Mouse (Mus musculus): ENCODE data around the gene Tor2a. TPM values are rescaled to one million over a fixed set of nuclear protein-coding genes. Genes with fewer than 3 reads are reported as not detected.

Tor2a gene
- polyA plus RNA-seq, 1 experiment from 2014 or later = 24.7 TPM

MicroRNAs within 50 kb of the gene (microRNA counts, 519-probe panel; counts per million panel counts)
- microRNA mmu-miR-2861 = 1,558 counts per million, percentile 10 among the panel's probes with 10 or more counts

Small RNA genes lying within 50 kb of the gene (microRNA-seq; reads per million reads assigned to microRNA genes)
- gene Mir2861 (not detected), gene Mir3960 (not detected)

Other genes starting within 250 kb of the Tor2a start
- gene Fam102a, start 221.9 kb upstream of the Tor2a start, polyA plus RNA-seq (2015; fragmentation: Nextera tagmentation; extraction: Ambion mirVana) = 1.3 and 2.2 TPM in 2 replicates
- 48.2 and 49.0 TPM in 2 replicates for gene Dpm2, start 186.4 kb upstream of the Tor2a start, polyA plus RNA-seq (2015; fragmentation: Nextera tagmentation; extraction: Ambion mirVana)
- gene Pip5kl1, start 182.4 kb upstream of the Tor2a start, polyA plus RNA-seq (2015; fragmentation: Nextera tagmentation; extraction: Ambion mirVana) = 0.22 TPM in 1 of 2 replicates, not detected in the other
- gene 9430097D07Rik, start 181.6 kb upstream of the Tor2a start, polyA plus RNA-seq (2015; fragmentation: Nextera tagmentation; extraction: Ambion mirVana) = not detected in 2 replicates
- gene St6galnac4, start 170.1 kb upstream of the Tor2a start, polyA plus RNA-seq (2015; fragmentation: Nextera tagmentation; extraction: Ambion mirVana) = 7.9 and 8.5 TPM in 2 replicates
- 11.6 and 11.7 TPM in 2 replicates for gene St6galnac6, start 157.5 kb upstream of the Tor2a start, polyA plus RNA-seq (2015; fragmentation: Nextera tagmentation; extraction: Ambion mirVana)
- gene Ak1, start 135.5 kb upstream of the Tor2a start, polyA plus RNA-seq (2015; fragmentation: Nextera tagmentation; extraction: Ambion mirVana) = 4.7 and 6.6 TPM in 2 replicates
- gene Eng, start 110.6 kb upstream of the Tor2a start, polyA plus RNA-seq (2015; fragmentation: Nextera tagmentation; extraction: Ambion mirVana) = 23.5 and 29.5 TPM in 2 replicates
- 41.2 and 51.2 TPM in 2 replicates for gene Fpgs, start 53.1 kb upstream of the Tor2a start, polyA plus RNA-seq (2015; fragmentation: Nextera tagmentation; extraction: Ambion mirVana)
- 48.3 and 49.6 TPM in 2 replicates for gene Cdk9, start 44.2 kb upstream of the Tor2a start, polyA plus RNA-seq (2015; fragmentation: Nextera tagmentation; extraction: Ambion mirVana)
- 7.0 and 8.3 TPM in 2 replicates for gene Sh2d3c, start 36.2 kb upstream of the Tor2a start, polyA plus RNA-seq (2015; fragmentation: Nextera tagmentation; extraction: Ambion mirVana)
- gene 6330409D20Rik, start 16.2 kb upstream of the Tor2a start, polyA plus RNA-seq (2015; fragmentation: Nextera tagmentation; extraction: Ambion mirVana) = not detected in 2 replicates
- gene Ttc16, start 18.4 kb downstream of the Tor2a start, polyA plus RNA-seq (2015; fragmentation: Nextera tagmentation; extraction: Ambion mirVana) = 0.13 TPM in 1 of 2 replicates, not detected in the other
- gene Ptrh1, start 18.6 kb downstream of the Tor2a start, polyA plus RNA-seq (2015; fragmentation: Nextera tagmentation; extraction: Ambion mirVana) = 1.5 and 1.8 TPM in 2 replicates
- not detected in 2 replicates for gene Cfap157, start 27.2 kb downstream of the Tor2a start, polyA plus RNA-seq (2015; fragmentation: Nextera tagmentation; extraction: Ambion mirVana)
- 2.4 and 2.5 TPM in 2 replicates for gene Stxbp1, start 90.0 kb downstream of the Tor2a start, polyA plus RNA-seq (2015; fragmentation: Nextera tagmentation; extraction: Ambion mirVana)
- 8.5 and 11.6 TPM in 2 replicates for gene Fam129b, start 118.9 kb downstream of the Tor2a start, polyA plus RNA-seq (2015; fragmentation: Nextera tagmentation; extraction: Ambion mirVana)
- 79.8 and 80.2 TPM in 2 replicates for gene Rpl12, start 204.3 kb downstream of the Tor2a start, polyA plus RNA-seq (2015; fragmentation: Nextera tagmentation; extraction: Ambion mirVana)
- gene Lrsam1, start 204.4 kb downstream of the Tor2a start, polyA plus RNA-seq (2015; fragmentation: Nextera tagmentation; extraction: Ambion mirVana) = 2.0 and 2.5 TPM in 2 replicates
- 9.1 and 10.4 TPM in 2 replicates for gene Slc2a8, start 224.8 kb downstream of the Tor2a start, polyA plus RNA-seq (2015; fragmentation: Nextera tagmentation; extraction: Ambion mirVana)

All from liver, embryonic 15.5 days (tissue).